Comparison of ENCODE assay signal across 11 mouse cellular contexts in the genomic region with DNA sequence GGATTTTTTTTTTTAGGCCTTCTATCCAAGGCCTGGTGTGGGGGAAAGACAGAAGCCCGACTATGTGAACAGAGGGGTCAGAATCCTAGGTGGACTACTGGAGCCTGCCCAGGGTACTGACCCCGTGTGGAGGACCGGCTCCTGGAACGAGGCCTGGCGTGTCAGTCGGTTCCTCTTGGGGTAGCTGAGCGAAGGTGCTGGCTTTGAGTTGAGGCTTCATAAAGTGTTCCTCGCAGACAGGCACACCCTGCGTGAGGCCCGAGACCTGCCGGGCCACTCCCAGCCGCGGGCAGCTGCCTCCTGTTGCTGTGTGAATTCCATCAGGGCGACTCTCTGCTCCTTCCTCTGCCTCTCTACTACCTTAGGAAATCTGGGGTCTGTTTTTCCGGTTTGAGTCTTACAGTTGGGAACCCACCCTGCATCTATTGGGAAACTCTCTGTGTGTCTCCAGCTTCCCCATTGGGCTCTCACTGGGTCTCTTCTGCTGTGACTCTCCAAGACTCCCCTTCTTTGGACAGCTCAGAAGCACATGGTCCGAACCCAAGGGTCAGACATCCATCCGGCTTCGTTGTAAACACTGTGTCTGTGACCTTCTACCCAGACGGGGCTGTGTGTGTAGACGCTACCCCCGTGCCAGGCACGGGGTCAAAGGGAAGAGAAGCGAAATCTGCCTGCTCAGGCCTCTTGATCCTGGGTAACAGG. TPM values are rescaled to one million over a fixed set of nuclear protein-coding genes. Genes with fewer than 3 reads are reported as not detected.
DNase-seq lines count a peak whose midpoint lies in the region; ATAC-seq and TF ChIP-seq lines count a peak whose summit lies in the region.
"Had no signal": no experiment of that assay in that cellular context is flagged by ENCODE, and none has a peak within 500 bp of the region (broad histone marks: within the 10 kb centered on the region; RNA-seq: fewer than 3 reads in every experiment).

No protein-coding gene starts in this region.

- peaks cover 82 to 88% of the 10 kb centered on the region in 2 experiments for H3K36me3 ChIP-seq in CH12.LX (replicated peaks in 1 of 2; ENCODE audit: control insufficient read depth in 1 of 2, insufficient read depth in 1 of 2, low read length in 1 of 2)
- H3K36me3 ChIP-seq in kidney, embryonic 15.5 days: no peaks in the 10 kb centered on the region
- H3K36me3 ChIP-seq in lung, embryonic 16.5 days (ENCODE audit: control insufficient read depth, insufficient read depth, low read length): peaks cover 9% of the 10 kb centered on the region
- H3K36me3 ChIP-seq in forebrain, embryonic 12.5 days (replicated peaks): no peaks in the 10 kb centered on the region
- no peaks in the 10 kb centered on the region for H3K36me3 ChIP-seq in midbrain, embryonic 16.5 days (ENCODE audit: control insufficient read depth, insufficient read depth, low read length)
- H3K36me3 ChIP-seq: hindbrain, embryonic 13.5 days had no signal

- peak overlapping the region in 2 of 3 experiments; percentile 10 to 31 for H3K4me3 ChIP-seq in CH12.LX (replicated peaks in 1 of 3; ENCODE audit: low read depth in 2 of 3, low read length in 2 of 3, poor library complexity in 1 of 3)
- H3K4me3 ChIP-seq in kidney, embryonic 15.5 days (replicated peaks): no peak overlapping the region
- H3K4me3 ChIP-seq in lung, embryonic 16.5 days (ENCODE audit: low read length): no peak overlapping the region
- H3K4me3 ChIP-seq in forebrain, embryonic 12.5 days (replicated peaks): no peak overlapping the region
- no peak overlapping the region for H3K4me3 ChIP-seq in midbrain, embryonic 16.5 days (ENCODE audit: low read depth, low read length)
- H3K4me3 ChIP-seq: hindbrain, embryonic 13.5 days had no signal

- H3K4me1 ChIP-seq in CH12.LX (ENCODE audit: control insufficient read depth in 1 of 2, insufficient read depth in 2 of 2): peaks cover 50 to 96% of the 10 kb centered on the region in 2 experiments
- peaks cover 26% of the 10 kb centered on the region for H3K4me1 ChIP-seq in kidney, embryonic 15.5 days
- H3K4me1 ChIP-seq in lung, embryonic 16.5 days (replicated peaks; ENCODE audit: control insufficient read depth, insufficient read depth, low read length): peaks cover 30% of the 10 kb centered on the region
- H3K4me1 ChIP-seq in forebrain, embryonic 12.5 days: peaks cover 6% of the 10 kb centered on the region; the same call in 1 of the 2 replicates
- no peaks in the 10 kb centered on the region for H3K4me1 ChIP-seq in midbrain, embryonic 16.5 days (ENCODE audit: control insufficient read depth, insufficient read depth, low read length)

- H3K27ac ChIP-seq in CH12.LX (ENCODE audit: insufficient read depth, low read depth): peak overlapping the region; percentile 96
- peak overlapping the region; percentile 56 for H3K27ac ChIP-seq in kidney, embryonic 15.5 days
- peak overlapping the region; percentile 45 for H3K27ac ChIP-seq in lung, embryonic 16.5 days (ENCODE audit: low read length)
- no peak overlapping the region for H3K27ac ChIP-seq in forebrain, embryonic 12.5 days
- no peak overlapping the region for H3K27ac ChIP-seq in midbrain, embryonic 16.5 days (ENCODE audit: low read length)
- H3K27ac ChIP-seq: hindbrain, embryonic 13.5 days; liver, embryonic 14.5 days had no signal

- peaks cover 57% of the 10 kb centered on the region for H3K79me2 ChIP-seq in CH12.LX (replicated peaks; ENCODE audit: control insufficient read depth, extremely low read depth, insufficient read depth, poor library complexity, severe bottlenecking)

- 58% methylated on average over 23 of the region's 23 CpGs for WGBS in kidney, embryonic 15.5 days
- WGBS in lung, embryonic 16.5 days: 44% methylated on average over 23 of the region's 23 CpGs
- 84% methylated on average over 23 of the region's 23 CpGs for WGBS in forebrain, embryonic 12.5 days
- WGBS in midbrain, embryonic 16.5 days: 82% methylated on average over 23 of the region's 23 CpGs

- TF ChIP-seq POLR2A in CH12.LX (IDR thresholded peaks at IDR 0.05; ENCODE audit: low read depth, low read length): no peak

- DNase-seq in 3134 (ENCODE audit: extremely low read depth, insufficient read length, low spot score) (peak; percentile 79), CH12.LX (ENCODE audit: extremely low read depth) (no peak)
- no peak for DNase-seq in cerebellum, postnatal 4 days (ENCODE audit: low spot score in 2 of 2)
- DNase-seq in frontal cortex, postnatal 10 days (ENCODE audit: low spot score in 2 of 2): no peak
- DNase-seq: cerebellum, adult 8-10 months had no signal

- TF ChIP-seq RAD21 in CH12.LX (IDR thresholded peaks at IDR 0.05; ENCODE audit: low read depth, low read length): no peak

- in situ Hi-C loops in CH12.LX (cut with MboI; ENCODE audit: low pct_ligation_motif_present, low pct_unique_long_range_greater_than_20kb, low sequenced_read_pairs): no loop called here

- dilution Hi-C loops in CH12.LX (cut with MboI; ENCODE audit: extremely low pct_ligation_motif_present, extremely low pct_unique_long_range_greater_than_20kb, low sequenced_read_pairs): no loop called here

- peak overlapping the region; percentile 70 for H3K9ac ChIP-seq in CH12.LX (ENCODE audit: insufficient read depth, low read depth)
- no peak overlapping the region for H3K9ac ChIP-seq in kidney, embryonic 15.5 days
- peak overlapping the region; percentile 29 for H3K9ac ChIP-seq in lung, embryonic 16.5 days (ENCODE audit: low read length)
- H3K9ac ChIP-seq in forebrain, embryonic 12.5 days: no peak overlapping the region
- no peak overlapping the region for H3K9ac ChIP-seq in midbrain, embryonic 16.5 days (ENCODE audit: low read depth, low read length)
- H3K9ac ChIP-seq: hindbrain, embryonic 13.5 days; liver, embryonic 14.5 days had no signal

- ATAC-seq in kidney, embryonic 15.5 days (replicated peaks; ENCODE audit: low FRiP score): no peak
- peak; percentile 52 for ATAC-seq in lung, embryonic 16.5 days (ENCODE audit: low read depth)
- ATAC-seq in forebrain, embryonic 12.5 days (ENCODE audit: low FRiP score): no peak
- ATAC-seq in midbrain, embryonic 16.5 days: no peak

- no peaks in the 10 kb centered on the region for H3K27me3 ChIP-seq in CH12.LX (replicated peaks)
- H3K27me3 ChIP-seq in kidney, embryonic 15.5 days: no peaks in the 10 kb centered on the region
- no peaks in the 10 kb centered on the region for H3K27me3 ChIP-seq in lung, embryonic 16.5 days (ENCODE audit: control insufficient read depth, insufficient read depth, low read depth, low read length)
- H3K27me3 ChIP-seq in forebrain, embryonic 12.5 days: no peaks in the 10 kb centered on the region
- H3K27me3 ChIP-seq in midbrain, embryonic 16.5 days (ENCODE audit: control insufficient read depth, insufficient read depth, low read depth, low read length): no peaks in the 10 kb centered on the region

- H3K4me2 ChIP-seq in CH12.LX (ENCODE audit: insufficient read depth, low read depth, poor library complexity, severe bottlenecking): peak overlapping the region; percentile 63
- no peak overlapping the region for H3K4me2 ChIP-seq in kidney, embryonic 15.5 days
- H3K4me2 ChIP-seq in lung, embryonic 16.5 days (ENCODE audit: low read depth, low read length): no peak overlapping the region
- H3K4me2 ChIP-seq in forebrain, embryonic 12.5 days: no peak overlapping the region
- no peak overlapping the region for H3K4me2 ChIP-seq in midbrain, embryonic 16.5 days (ENCODE audit: low read length)
- H3K4me2 ChIP-seq: hindbrain, embryonic 13.5 days had no signal

- TF ChIP-seq CTCF in CH12.LX (conservative IDR thresholded peaks at IDR 0.05 in 1 of 2, IDR thresholded peaks at IDR 0.05 in 1 of 2; ENCODE audit: low read depth in 2 of 2, low read length in 2 of 2): no peak

- peaks cover 7% of the 10 kb centered on the region for H3K9me3 ChIP-seq in CH12.LX (replicated peaks; ENCODE audit: low read length)
- no peaks in the 10 kb centered on the region for H3K9me3 ChIP-seq in kidney, embryonic 15.5 days (replicated peaks)
- H3K9me3 ChIP-seq in lung, embryonic 16.5 days (ENCODE audit: control insufficient read depth, low read length): no peaks in the 10 kb centered on the region
- H3K9me3 ChIP-seq in forebrain, embryonic 12.5 days: no peaks in the 10 kb centered on the region
- no peaks in the 10 kb centered on the region for H3K9me3 ChIP-seq in midbrain, embryonic 16.5 days (replicated peaks; ENCODE audit: control insufficient read depth, low read length, poor library complexity, severe bottlenecking)
- H3K9me3 ChIP-seq: hindbrain, embryonic 13.5 days had no signal

- no peak for TF ChIP-seq EP300 in CH12.LX (IDR thresholded peaks at IDR 0.05; ENCODE audit: low read length)

TF ChIP-seq in CH12.LX, 34 proteins besides CTCF, POLR2A, EP300 and RAD21 (continues in another document):
- TF ChIP-seq BHLHE40 (IDR thresholded peaks at IDR 0.05; ENCODE audit: low read depth, low read length) (no peak), ETS1 (conservative IDR thresholded peaks at IDR 0.05; ENCODE audit: low read depth, low read length) (no peak)

RNA-seq across cellular contexts. Expression of a gene that starts 26.5 kb away (rescaled TPM):
- 1.3 and 2.8 TPM in 2 replicates for total RNA-seq in CH12.LX (2012; rRNA removed)
- total RNA-seq in CH12.LX (2014; rRNA removed): 2.3 and 2.6 TPM in 2 replicates
- 3.1 and 3.5 TPM in 2 replicates for polyA plus RNA-seq in CH12.LX (2012; ENCODE audit: insufficient read length, low read depth)
- polyA plus RNA-seq in kidney, embryonic 15.5 days (2015; fragmentation: Nextera tagmentation; extraction: Ambion mirVana): 0.51 and 0.53 TPM in 2 replicates
- polyA plus RNA-seq in lung, embryonic 16.5 days (2015; fragmentation: Nextera tagmentation; extraction: Ambion mirVana): 2.3 TPM in 2 replicates
- polyA plus RNA-seq in forebrain, embryonic 12.5 days (2016; fragmentation: Nextera tagmentation; extraction: Ambion mirVana): 0.32 and 0.54 TPM in 2 replicates
- polyA plus RNA-seq in midbrain, embryonic 16.5 days (2015; fragmentation: Nextera tagmentation; extraction: Ambion mirVana): 0.26 and 0.34 TPM in 2 replicates

RNA-seq across cellular contexts. Expression of a gene that starts 51.8 kb away (rescaled TPM):
- 25.1 and 25.3 TPM in 2 replicates for total RNA-seq in CH12.LX (2012; rRNA removed)
- total RNA-seq in CH12.LX (2014; rRNA removed): 13.2 and 17.7 TPM in 2 replicates
- polyA plus RNA-seq in CH12.LX (2012; ENCODE audit: insufficient read length, low read depth): 36.2 and 38.5 TPM in 2 replicates
- 17.8 and 18.5 TPM in 2 replicates for polyA plus RNA-seq in kidney, embryonic 15.5 days (2015; fragmentation: Nextera tagmentation; extraction: Ambion mirVana)
- polyA plus RNA-seq in lung, embryonic 16.5 days (2015; fragmentation: Nextera tagmentation; extraction: Ambion mirVana): 38.3 and 39.6 TPM in 2 replicates
- polyA plus RNA-seq in forebrain, embryonic 12.5 days (2016; fragmentation: Nextera tagmentation; extraction: Ambion mirVana): 2.8 and 3.0 TPM in 2 replicates
- 2.5 and 3.1 TPM in 2 replicates for polyA plus RNA-seq in midbrain, embryonic 16.5 days (2015; fragmentation: Nextera tagmentation; extraction: Ambion mirVana)

RNA-seq across cellular contexts. Expression of a gene that starts 58.5 kb away (rescaled TPM):
- total RNA-seq in CH12.LX (2012; rRNA removed) (0.38 and 1.4 TPM in 2 replicates), CH12.LX (2014; rRNA removed) (0.70 and 0.81 TPM in 2 replicates)
- polyA plus RNA-seq in CH12.LX (2012; ENCODE audit: insufficient read length, low read depth): 1.1 and 1.5 TPM in 2 replicates
- 1.6 and 2.7 TPM in 2 replicates for polyA plus RNA-seq in kidney, embryonic 15.5 days (2015; fragmentation: Nextera tagmentation; extraction: Ambion mirVana)
- polyA plus RNA-seq in lung, embryonic 16.5 days (2015; fragmentation: Nextera tagmentation; extraction: Ambion mirVana): 0.26 and 0.50 TPM in 2 replicates
- 1.1 and 1.3 TPM in 2 replicates for polyA plus RNA-seq in forebrain, embryonic 12.5 days (2016; fragmentation: Nextera tagmentation; extraction: Ambion mirVana)
- 2.1 and 2.9 TPM in 2 replicates for polyA plus RNA-seq in midbrain, embryonic 16.5 days (2015; fragmentation: Nextera tagmentation; extraction: Ambion mirVana)

Comparison
In these comparisons a context has a peak if more than half of its experiments do, and no peak if none do; other contexts are left out.
1. H3K27ac ChIP-seq: peak in CH12.LX (single experiment), kidney, embryonic 15.5 days (single experiment) and lung, embryonic 16.5 days (single experiment); none in forebrain, embryonic 12.5 days (single experiment) and midbrain, embryonic 16.5 days (single experiment).
2. H3K4me3 ChIP-seq: peak in CH12.LX (2 of 3); none in kidney, embryonic 15.5 days (single experiment), lung, embryonic 16.5 days (single experiment), forebrain, embryonic 12.5 days (single experiment) and midbrain, embryonic 16.5 days (single experiment).
3. H3K9ac ChIP-seq: peak in CH12.LX (single experiment) and lung, embryonic 16.5 days (single experiment); none in kidney, embryonic 15.5 days (single experiment), forebrain, embryonic 12.5 days (single experiment) and midbrain, embryonic 16.5 days (single experiment).